Mouse (Mus musculus): ENCODE data around the gene Tmem156.

Gene Tmem156

DNA sequence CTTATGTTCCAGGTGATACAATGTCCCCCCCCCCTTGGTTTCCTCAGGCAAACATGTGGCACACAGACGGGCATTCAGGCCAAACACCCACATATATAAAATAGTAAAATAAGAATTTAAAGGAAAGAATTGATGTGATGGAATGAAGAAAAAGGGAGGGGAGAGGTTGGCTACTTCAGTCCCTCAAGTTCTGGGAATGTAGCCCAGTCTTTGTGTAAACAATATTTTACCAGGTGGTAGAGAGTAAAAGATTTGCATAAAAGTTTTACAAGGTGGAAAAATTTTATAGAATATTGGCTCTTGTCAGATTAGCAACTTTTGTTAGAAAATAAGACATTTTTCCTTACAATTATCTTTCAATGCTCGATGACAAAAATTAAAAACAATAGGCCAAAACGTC lies 4.9 kb upstream of the Tmem156 start:
- DNase-seq = no peak

DNA sequence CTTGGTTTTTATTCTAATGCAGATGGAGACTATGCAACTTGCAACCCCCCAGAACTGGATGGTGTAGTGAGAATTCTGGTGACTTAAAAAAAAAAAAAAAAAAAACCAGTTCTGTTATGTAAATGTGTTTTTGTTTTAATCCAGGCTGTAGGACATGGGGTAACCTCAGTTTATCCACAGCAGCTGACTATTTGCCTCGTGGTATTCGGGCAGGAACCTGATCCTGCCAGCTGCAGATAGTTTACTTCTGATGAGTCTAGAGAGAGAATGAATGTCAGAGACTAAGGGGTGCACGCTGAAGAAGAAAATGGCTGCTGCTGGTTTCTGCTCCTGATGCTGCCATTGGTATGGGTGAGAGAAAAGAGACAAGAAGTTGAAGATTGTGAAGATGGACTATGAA lies 4.2 kb upstream of the Tmem156 start:
- DNase-seq = no peak

DNA sequence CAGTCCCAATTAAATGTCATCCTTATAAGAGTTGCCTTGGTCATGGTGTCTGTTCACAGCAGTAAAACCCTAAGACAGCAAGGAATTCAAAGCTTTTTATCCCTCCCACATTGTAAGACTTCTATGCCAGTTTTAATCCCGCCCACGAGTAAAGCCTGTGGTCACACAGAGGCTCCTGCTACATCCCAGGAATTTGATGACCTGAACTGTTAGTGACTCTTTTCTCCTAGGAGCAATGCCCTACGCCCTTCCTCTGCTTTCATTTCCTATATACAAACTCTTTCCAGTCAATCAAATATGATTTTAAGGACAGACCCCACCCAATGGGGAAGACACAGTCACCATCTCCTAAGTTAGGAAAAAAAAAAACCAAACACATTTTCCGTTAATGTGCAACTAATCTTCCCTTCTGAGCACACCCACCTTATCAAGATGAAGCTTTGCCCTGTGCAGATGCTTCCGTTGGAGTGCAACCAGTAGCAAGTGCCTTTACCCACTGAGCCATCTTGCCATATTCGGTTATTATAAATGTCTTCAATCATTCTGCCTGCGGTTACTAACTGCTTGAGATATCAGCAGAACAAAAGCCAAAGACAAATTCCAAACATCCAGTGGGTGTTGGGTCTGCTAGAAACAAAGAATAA lies 3.1 kb upstream of the Tmem156 start:
- no peak for DNase-seq

DNA sequence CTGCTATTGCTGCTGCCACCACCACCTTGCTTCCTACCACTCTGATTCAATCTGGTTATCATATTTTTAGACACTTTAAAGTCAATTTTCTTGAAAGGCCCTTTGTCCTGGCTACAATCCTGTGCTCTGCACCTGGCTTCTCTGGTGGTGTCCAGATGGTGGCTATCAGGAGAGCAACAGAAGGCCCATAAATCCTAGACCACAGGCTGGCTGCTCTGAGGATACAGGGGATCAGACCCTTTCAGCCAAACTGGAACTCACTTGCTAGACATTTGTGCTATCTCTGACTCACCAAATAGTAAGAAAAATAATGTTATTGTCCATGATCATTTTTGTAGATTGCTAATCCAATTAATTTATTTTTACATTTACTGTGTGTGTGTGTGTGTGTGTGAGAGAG lies 1.8 kb upstream of the Tmem156 start:
- DNase-seq = peak; percentile 76 to 82

DNA sequence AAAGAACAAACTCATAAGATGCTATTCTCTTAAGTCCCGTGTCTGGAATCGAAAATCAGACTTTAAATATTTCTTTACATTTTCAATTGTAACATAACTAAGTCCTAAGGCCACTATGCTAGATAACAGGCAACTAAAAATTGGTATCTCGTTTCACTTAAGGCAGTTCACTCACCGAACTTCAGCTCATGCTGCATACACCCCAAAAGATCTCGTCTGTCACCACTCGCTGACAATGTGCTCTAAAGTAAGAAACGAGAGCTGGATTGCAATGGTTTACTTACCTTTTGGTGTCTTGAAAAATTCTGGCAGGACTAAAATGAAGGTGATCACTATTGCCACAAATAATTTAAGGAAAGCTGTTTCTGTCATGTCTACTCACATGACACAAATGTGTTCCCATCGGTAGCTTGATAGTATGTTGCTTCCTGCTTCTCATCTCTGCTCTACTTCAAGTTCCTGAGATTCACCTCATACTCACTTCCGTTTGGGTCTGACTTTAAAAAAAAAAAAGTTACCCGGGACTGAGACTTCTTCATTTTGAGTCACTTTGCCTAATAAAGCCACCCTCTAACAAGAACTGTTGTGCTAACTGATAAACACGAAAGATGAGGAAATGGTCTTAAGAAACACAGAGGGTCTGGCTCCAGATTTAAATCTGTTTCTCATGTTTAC lies 611 bp downstream of the Tmem156 start:
- no peak for DNase-seq

DNA sequence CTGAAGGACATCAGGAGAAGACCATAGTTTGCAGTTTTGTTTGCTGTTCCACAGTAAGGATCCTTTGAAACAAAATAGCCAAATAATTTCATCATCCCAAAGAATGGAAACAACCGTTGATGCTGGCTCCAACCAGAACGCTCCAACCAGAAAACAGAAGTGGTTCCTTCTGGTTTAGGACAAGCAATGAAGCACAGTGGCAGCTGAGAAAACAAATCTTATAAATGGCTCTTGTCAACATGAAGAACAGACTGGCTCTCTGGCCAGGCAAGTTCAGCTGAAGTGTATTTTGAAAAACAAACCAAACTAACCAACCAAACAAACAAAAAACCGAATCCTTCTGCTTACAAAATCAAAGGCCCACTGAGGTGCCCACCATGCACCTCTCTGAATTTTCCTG lies 2.2 kb downstream of the Tmem156 start:
- no peak for DNase-seq

DNA sequence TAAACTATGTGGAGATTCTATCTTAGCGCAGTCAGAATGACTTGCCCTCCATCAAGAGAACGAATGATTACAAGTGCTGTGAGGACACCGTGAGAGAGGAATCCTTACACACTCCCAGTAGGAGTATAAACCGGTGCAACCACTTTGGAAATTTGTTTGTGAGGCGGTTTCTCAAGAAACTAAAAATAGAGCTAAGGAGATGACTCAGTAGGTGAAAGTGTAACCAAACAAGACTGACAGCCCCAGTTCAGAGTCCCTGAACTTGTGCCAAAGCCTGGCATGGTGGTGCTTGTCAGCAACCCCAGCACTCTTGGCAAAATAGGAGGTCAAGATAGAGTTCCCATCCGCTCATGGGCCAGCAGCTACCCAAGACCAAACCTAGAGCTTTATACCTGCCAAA lies 5.4 kb downstream of the Tmem156 start:
- DNase-seq = no peak

DNA sequence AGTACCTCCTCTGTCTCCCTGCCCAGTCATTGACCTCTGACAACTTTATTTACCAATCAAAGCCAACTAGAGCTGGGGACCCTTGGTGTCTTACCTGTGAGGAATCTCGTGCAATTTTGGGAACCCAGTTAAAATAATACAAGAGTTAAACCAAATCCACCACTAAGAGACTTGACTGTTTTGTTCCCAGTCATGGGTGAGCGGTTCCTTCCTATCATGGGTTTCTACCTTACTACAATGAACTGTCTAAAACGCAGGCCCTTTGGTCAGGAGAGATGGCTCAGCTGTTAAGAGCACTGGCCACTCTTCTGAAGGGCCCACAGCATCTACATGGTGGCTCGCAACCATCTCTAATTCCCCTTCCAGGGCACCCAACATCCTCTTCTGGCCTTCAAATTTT lies 10.1 kb downstream of the Tmem156 start:
- DNase-seq = no peak

DNA sequence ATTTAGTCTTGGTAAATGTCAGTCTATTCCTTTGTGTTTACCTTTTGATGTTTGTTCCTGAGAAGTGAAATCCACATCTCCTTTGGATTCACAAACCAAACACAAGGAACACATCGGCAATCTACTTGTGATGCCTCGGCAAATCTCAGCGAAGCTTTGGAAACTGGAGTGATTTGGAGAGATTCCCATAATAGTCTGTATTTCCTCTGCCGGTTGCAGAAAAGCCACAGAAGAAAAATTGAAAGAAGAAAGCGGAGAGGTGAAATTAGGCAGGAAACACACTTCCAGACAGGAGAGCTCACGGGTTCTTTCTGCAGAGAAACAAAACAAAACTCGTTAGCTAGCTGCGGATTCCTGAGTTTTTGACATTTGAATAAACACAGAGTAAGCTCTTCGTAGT lies 12.1 kb downstream of the Tmem156 start:
- peak in 1 of 2 experiments; percentile 7 for DNase-seq

DNA sequence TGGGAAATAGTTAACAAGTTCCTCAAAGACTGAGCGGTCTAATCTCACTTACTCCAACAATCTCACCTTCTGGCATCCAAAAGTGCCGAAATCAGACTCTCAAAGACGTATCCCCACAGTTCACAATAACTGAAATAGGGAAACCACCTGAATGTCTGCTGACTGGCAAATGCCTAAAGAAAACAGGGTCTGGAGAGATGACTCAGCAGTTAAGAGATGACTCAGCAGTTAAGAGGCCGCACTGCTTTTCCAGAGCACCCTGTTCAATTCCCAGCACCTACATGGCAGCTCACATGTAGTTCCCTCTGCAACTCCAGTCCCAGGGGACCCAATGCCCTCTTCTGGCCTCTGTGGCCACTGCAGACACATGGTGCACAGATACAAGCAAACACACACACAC lies 13.9 kb downstream of the Tmem156 start:
- DNase-seq = no peak

DNA sequence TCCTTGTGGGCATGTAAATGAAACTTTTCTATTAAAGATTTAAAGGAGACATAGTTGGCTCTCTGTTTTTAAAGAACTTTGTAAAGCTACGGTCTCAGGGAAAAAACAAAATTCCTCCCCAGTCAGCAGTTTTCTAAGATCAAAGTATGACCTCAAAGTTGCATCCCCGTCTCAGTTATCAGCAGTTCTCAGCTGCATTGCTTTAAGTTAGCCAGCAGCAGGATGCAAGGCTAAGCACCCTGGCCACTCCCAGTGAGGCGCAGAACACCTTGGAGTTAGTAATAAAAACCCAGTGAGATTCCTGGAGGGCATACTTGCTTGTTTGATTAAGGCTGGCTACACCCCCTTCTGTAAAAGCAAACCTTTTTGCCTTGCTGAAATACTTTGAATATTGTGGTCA lies 15.2 kb downstream of the Tmem156 start:
- DNase-seq = no peak

DNA sequence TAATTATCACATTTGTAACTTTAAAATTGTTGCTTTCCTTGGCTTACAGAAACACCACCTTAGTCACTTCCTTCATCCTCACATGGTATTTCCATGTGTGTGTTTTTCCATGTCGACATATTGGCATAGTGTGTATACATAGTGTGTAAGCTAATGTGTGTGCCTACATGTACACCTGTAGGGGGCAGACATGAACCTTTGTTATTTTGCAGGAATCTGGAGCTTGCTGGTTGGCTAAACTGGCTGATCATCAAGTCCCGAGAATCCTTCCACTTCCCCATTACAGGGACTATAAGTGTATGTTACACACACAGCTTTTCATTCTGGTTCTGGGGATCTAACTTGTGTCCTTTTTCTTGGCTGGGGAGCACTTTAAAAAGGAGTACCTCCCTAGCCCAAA lies 15.8 kb downstream of the Tmem156 start:
- no peak for DNase-seq

DNA sequence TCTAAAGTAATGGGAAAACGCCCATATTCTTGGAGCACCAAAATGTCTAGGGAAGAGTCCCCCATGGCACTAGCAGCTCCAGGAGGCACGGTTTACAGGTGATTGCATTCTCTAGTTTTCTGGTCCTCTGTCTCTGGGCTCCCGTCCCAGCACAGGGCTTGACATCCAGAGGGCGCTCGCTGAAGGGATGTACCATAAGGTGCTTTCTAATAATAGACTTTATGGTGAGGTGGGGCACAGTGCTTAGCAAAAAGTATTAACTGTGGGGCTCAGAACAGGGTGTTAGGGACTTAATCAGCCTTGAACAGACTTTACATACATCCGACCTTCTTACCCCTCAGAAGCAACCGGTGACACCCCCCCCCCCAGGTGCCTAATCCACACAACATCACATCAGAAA lies 17.2 kb downstream of the Tmem156 start:
- peak; percentile 58 to 62 for DNase-seq

DNA sequence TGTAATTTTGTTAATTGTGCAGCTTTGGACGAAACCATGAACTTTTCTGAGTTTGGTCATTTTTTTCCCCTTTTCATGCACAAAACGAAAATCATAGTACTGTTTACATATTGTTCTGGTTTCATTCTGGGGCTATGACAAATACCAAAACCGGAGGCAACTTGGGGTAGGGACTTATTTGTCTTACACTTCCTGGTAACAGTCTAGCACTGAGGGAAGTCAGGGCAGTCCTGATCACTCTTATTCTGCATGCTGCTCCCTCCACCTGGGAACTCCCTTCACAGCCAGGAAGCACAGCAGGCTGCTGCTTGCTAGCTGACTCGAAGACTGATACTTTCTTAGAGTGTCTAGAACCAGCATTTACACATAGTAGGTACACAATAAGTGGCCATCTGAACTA lies 18.7 kb downstream of the Tmem156 start:
- no peak for DNase-seq

DNA sequence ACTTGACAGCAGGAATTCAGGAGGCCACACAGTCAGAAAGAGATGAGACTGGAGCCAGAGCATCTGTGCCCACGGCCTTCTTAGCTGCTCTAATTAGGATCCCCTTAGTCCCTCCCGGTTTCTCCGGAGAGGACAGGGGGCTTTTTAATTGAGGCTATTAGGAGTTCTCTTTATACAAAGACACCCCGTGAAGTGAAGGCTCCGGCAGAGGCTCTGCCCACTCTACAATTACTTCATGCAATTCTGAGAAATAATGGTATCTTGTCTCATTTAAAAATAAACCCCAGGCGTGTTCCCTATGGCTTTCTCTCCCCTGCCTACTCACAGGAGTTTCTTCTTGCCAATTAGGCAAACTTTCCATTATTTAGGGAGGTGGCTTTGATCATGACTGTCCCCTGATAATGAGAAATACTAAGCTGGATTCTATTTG lies 20.2 kb downstream of the Tmem156 start:
- no peak for DNase-seq

DNA sequence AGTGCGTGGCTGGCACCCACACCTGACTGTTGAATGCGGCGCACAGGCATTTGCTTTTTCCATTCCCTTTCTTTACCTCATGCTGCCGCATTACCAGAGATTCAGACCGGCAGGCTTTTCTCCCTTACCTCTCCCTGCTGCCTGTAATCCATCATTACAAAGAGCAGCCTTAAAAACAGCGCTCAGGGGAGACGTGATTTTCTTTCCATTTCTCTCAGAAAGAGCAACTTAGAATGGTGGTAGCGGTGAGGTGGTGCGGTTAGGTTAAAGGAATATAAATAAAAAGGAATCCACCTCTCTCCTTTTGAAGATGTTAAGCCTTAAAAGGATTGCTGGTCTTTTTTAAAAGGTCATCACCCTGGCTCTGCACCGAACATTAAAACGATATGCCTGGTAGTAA lies 22.1 kb downstream of the Tmem156 start:
- DNase-seq = no peak

DNA sequence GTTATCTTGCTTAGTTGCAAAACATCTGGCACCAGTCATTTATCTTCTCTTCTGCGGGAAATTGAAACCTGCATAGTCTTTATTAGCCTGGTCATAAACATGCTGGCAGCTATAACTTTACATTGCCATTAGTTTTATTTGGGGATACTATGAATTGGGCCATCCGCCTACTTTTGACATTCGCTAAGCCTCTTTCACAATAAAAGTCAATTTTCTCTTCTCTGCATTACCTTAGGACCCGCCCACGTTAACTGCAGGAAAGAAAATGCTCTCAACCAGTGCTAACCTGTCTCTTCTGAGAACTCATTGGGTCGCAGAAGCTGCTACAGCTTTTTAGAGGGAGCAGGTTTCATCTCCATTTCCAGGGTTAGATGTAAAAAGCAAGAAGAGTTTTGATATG lies 23.8 kb downstream of the Tmem156 start:
- DNase-seq = no peak

DNA sequence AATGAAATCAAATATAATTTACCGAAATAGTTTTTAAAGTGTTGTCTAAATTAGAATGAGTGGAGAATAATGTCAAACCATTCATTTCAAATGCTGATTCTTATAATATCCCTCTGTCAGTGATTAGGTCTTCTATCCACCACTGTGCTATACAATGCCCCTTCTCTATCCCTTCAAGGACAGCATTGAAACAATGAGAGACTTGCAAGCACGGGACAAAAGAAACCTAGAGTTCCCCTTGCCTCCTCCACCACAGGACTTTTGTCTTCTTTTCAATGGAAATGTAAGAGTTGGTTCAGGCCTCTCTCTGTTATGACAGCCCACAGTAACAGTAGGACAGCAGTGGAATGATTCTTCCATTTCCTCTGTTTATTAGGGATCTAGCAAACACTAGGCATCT lies 28.7 kb downstream of the Tmem156 start:
- no peak for DNase-seq

DNA sequence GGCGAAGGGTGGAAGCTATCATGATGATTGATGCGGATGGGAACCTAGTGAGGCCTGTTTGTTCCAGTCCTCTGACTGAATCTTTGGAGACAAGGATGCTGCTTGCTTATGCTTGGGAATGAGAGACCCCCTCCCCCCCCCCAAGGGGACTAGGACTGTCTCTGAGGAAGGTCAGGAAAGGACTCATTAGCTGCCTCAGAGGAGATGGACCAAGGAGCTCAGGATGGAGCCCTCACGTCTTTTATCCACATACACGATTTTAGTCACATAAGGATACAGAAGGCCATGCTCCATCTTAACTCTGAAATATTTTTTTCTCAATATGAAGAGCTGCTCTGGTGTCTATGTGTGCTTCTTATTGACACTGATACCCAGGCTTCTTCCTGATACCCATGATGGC lies 29.7 kb downstream of the Tmem156 start:
- DNase-seq = no peak

DNA sequence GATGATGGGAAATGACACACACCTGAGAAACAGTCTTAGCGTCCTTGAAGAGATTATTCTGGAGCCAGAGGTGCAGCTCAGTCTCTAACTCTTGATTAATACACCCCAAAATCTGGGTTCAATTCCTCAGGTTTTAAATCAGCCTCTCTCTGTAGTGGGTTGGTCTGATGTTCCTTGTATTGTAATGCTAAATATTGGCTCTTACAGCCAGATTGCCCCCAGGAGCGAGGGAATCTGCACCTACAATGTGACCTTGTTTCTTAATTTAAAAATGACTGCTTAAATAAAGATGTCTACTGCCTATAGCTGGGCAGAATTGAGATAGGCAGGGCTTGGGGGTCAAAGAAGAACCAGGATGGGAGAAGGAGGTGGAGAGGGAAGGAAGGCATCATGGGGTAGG lies 32.1 kb downstream of the Tmem156 start:
- DNase-seq = no peak

DNA sequence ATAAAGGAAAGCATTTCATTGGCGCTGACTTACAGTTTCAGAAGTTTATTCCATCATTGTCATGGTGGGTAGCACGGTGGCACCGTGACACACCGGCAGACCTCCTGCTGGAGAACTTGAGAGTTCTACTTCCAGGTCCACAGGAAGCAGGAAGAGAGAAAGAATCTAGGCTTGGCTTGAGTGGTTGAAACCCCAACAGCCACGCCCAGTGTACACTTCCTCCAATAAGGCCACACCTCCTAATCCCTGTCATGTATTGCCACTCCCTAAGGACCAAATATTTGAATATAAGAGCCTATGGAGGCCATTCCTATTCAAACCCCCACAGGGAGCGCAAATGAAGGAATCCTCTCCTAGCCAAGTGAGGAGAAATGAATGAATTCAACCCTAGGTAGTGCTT lies 34.3 kb downstream of the Tmem156 start:
- DNase-seq = no peak

DNA sequence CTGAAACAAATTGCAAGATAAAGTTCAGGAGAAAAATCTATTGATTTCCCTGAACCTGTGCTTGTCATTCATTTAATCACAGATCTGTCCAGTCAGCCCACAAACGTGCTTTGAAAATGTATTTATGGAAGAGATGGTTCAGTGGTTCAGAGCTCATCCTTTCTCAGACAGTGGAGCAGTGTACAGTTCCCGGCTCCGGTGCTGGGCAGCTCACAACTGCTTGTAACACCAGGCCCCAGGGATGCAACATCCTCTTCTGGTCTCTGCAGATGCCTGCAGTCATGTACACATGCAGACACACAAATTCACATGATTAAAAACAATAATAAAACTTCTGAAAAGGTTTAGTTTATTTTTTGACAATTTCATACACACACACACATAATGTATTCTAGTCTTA lies 40.4 kb downstream of the Tmem156 start:
- no peak for DNase-seq

DNA sequence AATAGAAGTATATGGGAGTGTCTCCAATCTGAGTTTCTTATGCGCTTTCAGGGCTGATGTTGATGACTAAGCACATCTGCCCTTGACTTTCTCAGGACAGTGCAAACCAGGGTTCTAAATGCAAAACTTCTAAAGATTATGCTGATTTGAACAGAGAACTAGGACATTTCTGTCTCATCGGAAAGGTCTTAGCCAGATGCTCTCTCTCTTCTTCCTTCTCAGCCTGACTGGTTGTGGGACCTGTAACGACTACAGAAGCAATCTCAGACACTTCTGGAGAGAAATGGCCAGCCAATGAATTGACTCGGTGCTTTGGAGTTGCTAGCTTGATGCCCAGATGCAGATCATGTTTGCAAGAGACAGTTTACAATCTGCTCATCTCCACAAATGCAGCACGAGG lies 42.1 kb downstream of the Tmem156 start:
- no peak for DNase-seq

DNA sequence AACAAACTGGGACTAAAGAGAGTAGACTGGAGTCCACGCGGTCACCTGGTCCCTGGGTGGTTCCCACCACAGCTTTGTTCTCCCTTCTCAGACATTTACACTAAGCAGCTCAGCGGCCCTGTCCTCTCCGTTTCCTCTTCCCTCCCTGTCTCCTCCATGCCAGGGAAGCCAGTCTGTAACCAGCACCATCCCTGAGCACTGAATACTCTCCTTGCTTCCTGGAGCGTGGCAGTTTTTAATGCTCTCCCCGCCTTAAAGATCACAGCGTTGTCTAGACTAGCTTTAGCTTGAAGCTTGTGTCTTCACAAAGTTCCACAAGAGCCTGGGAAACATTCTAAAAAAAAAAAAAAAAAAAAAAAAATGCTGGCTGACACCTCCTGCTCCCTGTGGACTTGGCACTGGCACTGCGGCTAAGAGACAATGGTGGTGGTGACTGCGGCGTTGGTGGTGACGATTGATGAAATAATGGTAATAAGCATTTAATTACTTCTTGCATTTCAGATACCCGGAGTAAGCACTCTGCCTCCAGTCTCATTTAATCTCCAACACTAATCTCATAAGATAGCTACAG lies 44.6 kb downstream of the Tmem156 start:
- no peak for DNase-seq

Data from cerebellum, adult 18-20 months (tissue).